Mouse (Mus musculus) testis, adult 2 months (tissue): ENCODE data around the gene Chst11.

Source experiments
- CTCF ChIP-seq: fragments of 200-500 bp; IDR thresholded peaks from 2 replicates; pipeline ENCODE4 v1.5.1; 2012; ENCODE audit warnings: low read depth, mild to moderate bottlenecking, inconsistent platforms, low read length, moderate library complexity; ENCODE audit not compliant: control insufficient read depth, insufficient read depth, insufficient replicate concordance
- POLR2A ChIP-seq: fragments of 200-500 bp; IDR thresholded peaks from 2 replicates; pipeline ENCODE4 v1.6.1; 2012; ENCODE audit warnings: low read depth, mild to moderate bottlenecking, inconsistent platforms, low read length, moderate library complexity; ENCODE audit not compliant: control insufficient read depth

DNA sequence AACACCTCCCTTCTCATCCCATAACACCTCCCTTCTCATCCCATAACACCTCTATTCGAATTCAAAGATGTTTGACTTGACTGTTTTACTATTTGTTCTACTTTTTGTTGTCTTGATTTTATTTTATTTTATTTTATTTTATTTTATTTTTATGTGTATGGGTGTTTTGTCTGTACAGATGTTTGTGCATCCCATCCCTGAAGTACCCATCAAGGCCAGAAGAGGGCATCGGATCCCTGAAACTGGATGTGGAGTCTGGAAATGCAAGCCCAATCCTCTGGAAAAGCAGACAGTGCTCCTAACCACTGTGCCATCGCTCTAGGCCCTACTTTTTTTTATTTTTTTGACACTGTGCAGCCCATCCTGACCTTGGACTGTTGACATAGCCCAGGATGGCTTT lies 239.7 kb downstream of the Chst11 start:
- TF ChIP-seq CTCF (peak; percentile 13; the same call in 1 of the 2 replicates), POLR2A (no peak)
